Mouse (Mus musculus) CH12.LX (cell line): ENCODE results near the gene Nrf1. TPM values are rescaled to one million over a fixed set of nuclear protein-coding genes. Genes with fewer than 3 reads are reported as not detected.

Source experiments
- DNase-seq: peaks from one replicate; pipeline ENCODE4 v3.0.0-alpha.2; 2013; ENCODE audit errors: extremely low read depth
- H3K27ac ChIP-seq: 2 replicates; pipeline ENCODE4 v1.5.1; 2012; ENCODE audit warnings: low read depth, mild to moderate bottlenecking, control low read depth, moderate library complexity; ENCODE audit not compliant: insufficient read depth
- H3K27me3 ChIP-seq: replicated peaks from 2 replicates; pipeline ENCODE3; 2012; ENCODE audit warnings: inconsistent platforms
- H3K36me3 ChIP-seq, 2 experiments: replicated peaks in 1 of 2; 2 replicates each; pipeline versions ENCODE3 to v1.6.1; 2012; ENCODE audit warnings: inconsistent platforms in 1 of 2, low read length in 1 of 2, mild to moderate bottlenecking in 1 of 2, mixed read lengths in 1 of 2, moderate library complexity in 1 of 2; ENCODE audit not compliant: control insufficient read depth in 1 of 2, insufficient read depth in 1 of 2
- H3K4me1 ChIP-seq, 2 experiments: 2 replicates each; pipeline ENCODE4 v1.6.1; 2012; ENCODE audit warnings: inconsistent platforms in 1 of 2, moderate library complexity in 1 of 2; ENCODE audit not compliant: insufficient read depth in 2 of 2, control insufficient read depth in 1 of 2
- H3K4me2 ChIP-seq: 2 replicates; pipeline ENCODE4 v1.6.1; 2012; ENCODE audit warnings: low read depth, mild to moderate bottlenecking, control low read depth; ENCODE audit not compliant: poor library complexity, insufficient read depth, severe bottlenecking
- H3K4me3 ChIP-seq, 3 experiments: fragments of 150-350 bp in 1 of 3; sonication (generic) in 1 of 3; replicated peaks in 1 of 3; 2 replicates each; pipeline versions ENCODE3 to v1.5.1; 2011 to 2012; ENCODE audit warnings: low read depth in 2 of 3, low read length in 2 of 3, mild to moderate bottlenecking in 2 of 3, moderate library complexity in 2 of 3, control low read depth in 1 of 3, improper control_type of control experiment in 1 of 3, inconsistent platforms in 1 of 3, mixed read lengths in 1 of 3; ENCODE audit not compliant: poor library complexity in 1 of 3
- H3K79me2 ChIP-seq: replicated peaks from 2 replicates; pipeline ENCODE4 v1.6.1; 2012; ENCODE audit warnings: mild to moderate bottlenecking, moderate library complexity; ENCODE audit not compliant: control insufficient read depth, poor library complexity, insufficient read depth, severe bottlenecking; ENCODE audit errors: extremely low read depth
- H3K9ac ChIP-seq: 2 replicates; pipeline ENCODE4 v1.6.1; 2012; ENCODE audit warnings: low read depth, mild to moderate bottlenecking, control low read depth, moderate library complexity; ENCODE audit not compliant: insufficient read depth
- H3K9me3 ChIP-seq: replicated peaks from 2 replicates; pipeline ENCODE3; 2012; ENCODE audit warnings: low read length, inconsistent platforms, mixed read lengths
- CHD1 ChIP-seq: IDR thresholded peaks from 2 replicates; pipeline ENCODE4 v1.6.1; 2012; ENCODE audit warnings: low read depth, low read length, improper control_type of control experiment, inconsistent platforms
- CHD2 ChIP-seq: IDR thresholded peaks from 2 replicates; pipeline ENCODE4 v1.6.1; 2011; ENCODE audit warnings: low read length, improper control_type of control experiment
- CTCF ChIP-seq, 2 experiments: IDR thresholded peaks in 1 of 2; conservative IDR thresholded peaks in 1 of 2; 2 replicates each; pipeline ENCODE4 v1.5.1; 2011 to 2012; ENCODE audit warnings: low read depth in 2 of 2, low read length in 2 of 2, improper control_type of control experiment in 1 of 2, inconsistent platforms in 1 of 2, mild to moderate bottlenecking in 1 of 2, moderate library complexity in 1 of 2
- ELF1 ChIP-seq: IDR thresholded peaks from 2 replicates; pipeline ENCODE4 v1.6.1; 2014; ENCODE audit warnings: low read depth, mild to moderate bottlenecking, inconsistent platforms, low read length, improper control_type of control experiment
- EP300 ChIP-seq: IDR thresholded peaks from 2 replicates; pipeline ENCODE4 v1.6.1; 2011; ENCODE audit warnings: low read length, improper control_type of control experiment
- ETS1 ChIP-seq: conservative IDR thresholded peaks from 2 replicates; pipeline ENCODE4 v1.6.1; 2012; ENCODE audit warnings: low read depth, mild to moderate bottlenecking, inconsistent platforms, low read length, improper control_type of control experiment, moderate library complexity
- JUND ChIP-seq: conservative IDR thresholded peaks from 2 replicates; pipeline ENCODE4 v1.6.1; 2011; ENCODE audit warnings: low read depth, low read length, improper control_type of control experiment
- KAT2A ChIP-seq: IDR thresholded peaks from 2 replicates; pipeline ENCODE4 v1.6.1; 2012; ENCODE audit warnings: low read length, improper control_type of control experiment, inconsistent platforms; ENCODE audit not compliant: insufficient replicate concordance
- MAX ChIP-seq: IDR thresholded peaks from 2 replicates; pipeline ENCODE4 v1.6.1; 2011; ENCODE audit warnings: low read length, improper control_type of control experiment
- MAZ ChIP-seq: IDR thresholded peaks from 2 replicates; pipeline ENCODE4 v1.6.1; 2012; ENCODE audit warnings: low read depth, mild to moderate bottlenecking, inconsistent platforms, low read length, improper control_type of control experiment, moderate library complexity
- NELFE ChIP-seq: IDR thresholded peaks from 2 replicates; pipeline ENCODE4 v1.6.1; 2011; ENCODE audit warnings: low read depth, low read length, improper control_type of control experiment
- RAD21 ChIP-seq: IDR thresholded peaks from 2 replicates; pipeline ENCODE4 v1.6.1; 2011; ENCODE audit warnings: low read depth, mild to moderate bottlenecking, low read length, improper control_type of control experiment, moderate library complexity
- SIN3A ChIP-seq: IDR thresholded peaks from 2 replicates; pipeline ENCODE4 v1.6.1; 2012; ENCODE audit warnings: low read length, improper control_type of control experiment, inconsistent platforms
- SMC3 ChIP-seq: IDR thresholded peaks from 2 replicates; pipeline ENCODE4 v1.6.1; 2011; ENCODE audit warnings: low read depth, low read length, improper control_type of control experiment
- UBTF ChIP-seq: IDR thresholded peaks from 2 replicates; pipeline ENCODE4 v1.6.1; 2012; ENCODE audit warnings: low read depth, mild to moderate bottlenecking, inconsistent platforms, low read length, improper control_type of control experiment, moderate library complexity
- USF2 ChIP-seq: conservative IDR thresholded peaks from 2 replicates; pipeline ENCODE4 v1.6.1; 2011; ENCODE audit warnings: low read depth, low read length, improper control_type of control experiment
- ZC3H11A ChIP-seq: IDR thresholded peaks from 2 replicates; pipeline ENCODE4 v1.6.1; 2012; ENCODE audit warnings: low read depth, mild to moderate bottlenecking, inconsistent platforms, low read length, improper control_type of control experiment
- ZKSCAN1 ChIP-seq: IDR thresholded peaks from 2 replicates; pipeline ENCODE4 v1.6.1; 2012; ENCODE audit warnings: low read depth, inconsistent platforms, low read length, improper control_type of control experiment, borderline replicate concordance
- dilution Hi-C: fragments of 300-500 bp; cut with MboI; formaldehyde crosslinking; loops from 2 replicates; pipeline ENCODE4 v1.14.3; 2020; ENCODE audit warnings: low sequenced_read_pairs; ENCODE audit not compliant: extremely low pct_unique_long_range_greater_than_20kb, extremely low pct_ligation_motif_present
- in situ Hi-C: fragments of 300-500 bp; cut with MboI; formaldehyde crosslinking; loops from 3 replicates; pipeline ENCODE4 v1.14.3; 2019; ENCODE audit warnings: low sequenced_read_pairs, low pct_ligation_motif_present, low pct_unique_long_range_greater_than_20kb, mixed read lengths
- polyA plus RNA-seq: library from polyadenylated mRNA; unstranded; fragments of >175 nt; gene quantifications from 2 replicates; pipeline ENCODE4 v1.2.1, GENCODE M21; 2012; ENCODE audit warnings: low read depth; ENCODE audit not compliant: insufficient read length
- total RNA-seq, 2 experiments: library from RNA; depleted of rRNA; stranded (reverse); fragments of 300-350 nt in 1 of 2; fragments of >200 nt in 1 of 2; gene quantifications; 2 replicates each; pipeline ENCODE4 v1.2.3; 2012 to 2014

Nrf1 gene
- total and polyA plus RNA-seq, 3 experiments = 43.6 to 74.6 (median 51.3) TPM

DNA sequence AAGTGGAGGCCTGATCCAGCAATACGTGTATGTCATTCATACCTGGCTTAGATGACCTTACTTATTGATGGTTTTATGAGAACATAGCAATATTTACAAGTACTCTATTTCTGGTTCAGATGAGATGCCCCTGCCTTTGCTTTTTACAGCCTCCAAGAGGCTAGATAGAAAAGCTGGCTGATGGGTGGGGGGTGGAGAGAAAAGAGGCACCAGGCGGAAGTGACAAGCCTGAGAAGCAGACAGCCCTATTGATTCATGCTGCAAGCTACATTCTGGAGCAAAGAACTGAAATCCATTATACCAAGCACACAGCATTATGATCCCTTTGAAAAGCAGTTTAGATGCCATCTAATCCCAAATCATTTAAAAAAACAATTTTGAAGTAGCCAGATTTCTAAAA is 37.6 kb downstream of the Nrf1 start:
- Histone ChIP-seq H3K79me2 (peaks cover 29% of the 10 kb centered on the region), H3K27me3 (no peaks in the 10 kb centered on the region), H3K4me3 (no peak overlapping the region), H3K9me3 (no peaks in the 10 kb centered on the region), H3K9ac (no peak overlapping the region), H3K36me3 (peaks cover 5 to 14% of the 10 kb centered on the region in 2 experiments), H3K27ac (no peak overlapping the region), H3K4me2 (no peak overlapping the region), H3K4me1 (peaks cover 0 to 49% of the 10 kb centered on the region in 2 experiments; a peak in 2 of 4 replicates)
- no peak for TF ChIP-seq SIN3A
- no peak for TF ChIP-seq MAZ
- TF ChIP-seq CHD1 = no peak
- no peak for TF ChIP-seq MAX
- dilution Hi-C loops = no loop called here
- no peak for DNase-seq
- in situ Hi-C loops = no loop called here

DNA sequence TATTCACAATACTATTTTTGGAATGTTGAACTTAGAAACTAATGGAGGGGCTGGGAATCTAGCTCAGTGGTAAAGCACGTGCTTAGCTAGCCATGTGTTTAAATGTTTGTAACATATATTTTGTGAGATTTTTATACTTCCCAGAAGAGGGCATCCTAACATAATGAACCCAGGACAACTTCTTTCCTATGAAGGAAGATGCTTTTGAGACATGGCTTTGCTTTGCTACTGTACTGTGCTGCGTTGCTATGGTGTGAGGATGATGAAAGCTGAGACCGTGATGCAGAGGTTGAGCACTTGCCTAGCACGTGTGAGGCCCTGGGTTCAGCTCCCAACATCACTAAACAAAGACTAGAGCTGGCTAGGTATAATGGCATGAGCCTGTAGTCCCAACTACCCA is 43.4 kb downstream of the Nrf1 start:
- no peaks in the 10 kb centered on the region for H3K27me3 ChIP-seq
- H3K79me2 ChIP-seq = peaks cover 8% of the 10 kb centered on the region; the same call in 1 of the 2 replicates
- DNase-seq = no peak
- no peak for TF ChIP-seq ZKSCAN1
- TF ChIP-seq JUND = no peak
- no peak for TF ChIP-seq CHD2
- TF ChIP-seq NELFE = no peak
- no peak for TF ChIP-seq EP300
- TF ChIP-seq ZC3H11A = 0 out of 2 replicates have a peak, but pooled peaks have one; percentile 5
- no peak for TF ChIP-seq CHD1
- peak in 1 of 2 experiments; percentile 45; a peak in 2 of 4 replicates for TF ChIP-seq CTCF (conservative IDR thresholded peaks at IDR 0.05 in 1 of 2, IDR thresholded peaks at IDR 0.05 in 1 of 2; ENCODE audit: low read depth in 2 of 2, low read length in 2 of 2)
- TF ChIP-seq ELF1 = no peak
- peak; percentile 40 for TF ChIP-seq SMC3
- TF ChIP-seq ETS1 = no peak
- TF ChIP-seq RAD21 = peak; percentile 60
- no peak for TF ChIP-seq UBTF
- no peak for TF ChIP-seq USF2
- TF ChIP-seq KAT2A = no peak
- TF ChIP-seq, all 38 proteins: peak for 4
- no peak overlapping the region for H3K4me3 ChIP-seq
- H3K27ac ChIP-seq = no peak overlapping the region
- H3K36me3 ChIP-seq = peaks cover 25 to 64% of the 10 kb centered on the region in 2 experiments
- no peak overlapping the region for H3K4me2 ChIP-seq
- dilution Hi-C loops (no loop called here), in situ Hi-C loops (loop anchor here (10.0 kb wide), 1 partner anchor 264 kb away; no protein-coding TSS in a partner anchor)
- H3K9ac ChIP-seq = no peak overlapping the region
- H3K4me1 ChIP-seq = peaks cover 0 to 12% of the 10 kb centered on the region in 2 experiments; a peak in 2 of 4 replicates
- no peaks in the 10 kb centered on the region for H3K9me3 ChIP-seq
